In the genomic region with DNA sequence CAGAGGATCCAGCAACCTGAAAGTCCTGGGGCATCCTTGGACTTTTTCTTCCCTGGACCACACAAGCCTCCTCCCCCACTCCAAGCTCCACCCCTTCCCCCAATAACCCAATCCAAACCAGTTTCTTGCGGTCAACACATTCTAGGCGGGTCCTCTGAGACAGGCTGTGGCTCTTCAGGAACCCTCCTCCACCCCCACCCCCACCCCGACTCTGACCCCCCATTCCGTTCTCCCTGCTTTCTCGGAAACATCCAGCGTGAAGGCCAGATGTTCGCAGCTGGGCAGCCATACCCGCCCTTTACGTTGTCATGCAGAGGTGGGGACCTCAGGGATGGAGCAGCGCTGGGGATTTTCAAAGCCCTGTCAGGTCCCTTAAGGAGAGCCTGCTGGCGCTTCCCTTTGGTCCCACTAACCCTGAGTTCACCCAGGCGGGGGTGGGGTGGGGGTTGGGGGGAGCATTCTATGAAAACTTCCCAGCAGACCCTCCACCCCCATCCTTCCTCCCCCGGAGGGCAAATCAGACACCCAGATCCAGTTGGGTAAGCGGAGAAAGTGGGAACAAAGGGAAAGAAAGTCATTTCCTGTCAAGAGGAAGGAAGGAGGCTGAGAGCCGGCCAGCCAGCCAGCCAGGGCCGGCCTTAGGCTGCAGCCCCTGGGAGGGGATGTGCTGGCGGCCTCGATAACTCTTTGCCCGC, we compare ENCODE assay signal across 8 mouse cellular contexts. TPM values are rescaled to one million over a fixed set of nuclear protein-coding genes. Genes with fewer than 3 reads are reported as not detected.
DNase-seq lines count a peak whose midpoint lies in the region; ATAC-seq lines count a peak whose summit lies in the region.

No protein-coding gene starts in this region.

- under 1% methylated on average over 19 of the region's 19 CpGs for WGBS in kidney, embryonic 15.5 days

- H3K4me2 ChIP-seq in kidney, embryonic 15.5 days: peak overlapping the region; percentile 94

- peak overlapping the region; percentile 67 for H3K4me3 ChIP-seq in kidney, embryonic 15.5 days (replicated peaks)

- peaks cover 50% of the 10 kb centered on the region for H3K4me1 ChIP-seq in kidney, embryonic 15.5 days

- no peaks in the 10 kb centered on the region for H3K27me3 ChIP-seq in kidney, embryonic 15.5 days

- peak overlapping the region; percentile 94 for H3K27ac ChIP-seq in kidney, embryonic 15.5 days

- DNase-seq in embryo, embryonic 10 days (ENCODE audit: low spot score): peak; percentile 61
- DNase-seq in heart, adult 18-20 months: peak; percentile 69 to 70
- DNase-seq in lung, postnatal 4 days: peak; percentile 71 to 92
- DNase-seq in adrenal gland, postnatal 14 days: no peak
- no peak for DNase-seq in right cerebral cortex, postnatal 10 days (ENCODE audit: low spot score in 2 of 2)
- DNase-seq in right cerebral cortex, adult 18-20 months: no peak
- no peak for DNase-seq in gastrocnemius, postnatal 4 days (ENCODE audit: low spot score in 2 of 2)

- ATAC-seq in kidney, embryonic 15.5 days (replicated peaks; ENCODE audit: low FRiP score): peak; percentile 77

- H3K9ac ChIP-seq in kidney, embryonic 15.5 days: peak overlapping the region; percentile 69

- H3K9me3 ChIP-seq in kidney, embryonic 15.5 days (replicated peaks): no peaks in the 10 kb centered on the region

- H3K36me3 ChIP-seq in kidney, embryonic 15.5 days: peaks cover 22% of the 10 kb centered on the region

RNA-seq across cellular contexts. Expression of gene Fblim1, which starts 7.5 kb away (rescaled TPM):
- 100 to 1,000 TPM; 233 to 291 TPM for total RNA-seq in heart, adult 18-20 months (2021)
- polyA plus RNA-seq in kidney, embryonic 15.5 days (2015; fragmentation: Nextera tagmentation; extraction: Ambion mirVana): 71.4 and 81.3 TPM in 2 replicates
- total RNA-seq in adrenal gland, postnatal 14 days (2021): 11.0 and 13.2 TPM in 2 replicates
- total RNA-seq in gastrocnemius, postnatal 4 days (2021): 10 to 100 TPM in 1 of 2 experiments, 1 to 10 TPM in 1; 7.4 to 10.6 TPM

RNA-seq across cellular contexts. Expression of gene Tmem82, which starts 20.1 kb away (rescaled TPM):
- 10 to 100 TPM; 18.7 to 20.7 TPM for total RNA-seq in heart, adult 18-20 months (2021)
- polyA plus RNA-seq in kidney, embryonic 15.5 days (2015; fragmentation: Nextera tagmentation; extraction: Ambion mirVana): 2.7 and 3.1 TPM in 2 replicates
- 9.7 and 9.9 TPM in 2 replicates for total RNA-seq in adrenal gland, postnatal 14 days (2021)
- total RNA-seq in gastrocnemius, postnatal 4 days (2021): 1 to 10 TPM; 3.5 to 4.3 TPM

RNA-seq across cellular contexts. Expression of gene Slc25a34, which starts 25.3 kb away (rescaled TPM):
- 100 to 1,000 TPM; 109 to 132 TPM for total RNA-seq in heart, adult 18-20 months (2021)
- polyA plus RNA-seq in kidney, embryonic 15.5 days (2015; fragmentation: Nextera tagmentation; extraction: Ambion mirVana): 0.27 and 0.49 TPM in 2 replicates
- 31.9 and 32.5 TPM in 2 replicates for total RNA-seq in adrenal gland, postnatal 14 days (2021)
- total RNA-seq in gastrocnemius, postnatal 4 days (2021): 10 to 100 TPM; 21.4 to 26.7 TPM

RNA-seq across cellular contexts. Expression of gene Spen, which starts 59.9 kb away (rescaled TPM):
- 10 to 100 TPM; 27.0 to 28.6 TPM for total RNA-seq in heart, adult 18-20 months (2021)
- 10.3 and 11.1 TPM in 2 replicates for polyA plus RNA-seq in kidney, embryonic 15.5 days (2015; fragmentation: Nextera tagmentation; extraction: Ambion mirVana)
- 50.2 and 60.0 TPM in 2 replicates for total RNA-seq in adrenal gland, postnatal 14 days (2021)
- 10 to 100 TPM; 32.7 to 32.9 TPM for total RNA-seq in gastrocnemius, postnatal 4 days (2021)

Comparison
In these comparisons a context has a peak if more than half of its experiments do, and no peak if none do; other contexts are left out.
1. DNase-seq: peak in embryo, embryonic 10 days (single experiment), heart, adult 18-20 months (2 of 2) and lung, postnatal 4 days (2 of 2); none in adrenal gland, postnatal 14 days (single experiment), right cerebral cortex, postnatal 10 days (0 of 2), right cerebral cortex, adult 18-20 months (single experiment) and gastrocnemius, postnatal 4 days (0 of 2).
2. RNA of gene Fblim1, which starts 7.5 kb away (total RNA-seq): 233 to 291 TPM in heart, adult 18-20 months; 11.0 to 13.2 TPM in adrenal gland, postnatal 14 days and 7.4 to 10.6 TPM in gastrocnemius, postnatal 4 days; every median in the first group is over 10 times any median in the second.